Mouse (Mus musculus): ENCODE results near the gene Gm20897.
"Not testable (repeated sequence)": the region's sequence is repeated elsewhere in the genome, so short reads cannot be mapped to it uniquely, and the experiment has no call there.

Gm20897 gene

GRCm38 (mm10) chrY:38502138-38502537 is at the start of gene Gm20897:
TSS of gene Gm20897 (minus strand) at chrY:38502238.
- in situ Hi-C loops (cut with MboI; ENCODE audit: unreplicated experiment in 2 of 2) = not testable (repeated sequence)
